Mouse (Mus musculus) ES-E14 (cell line): ENCODE data around the gene Map6d1. TPM values are rescaled to one million over a fixed set of nuclear protein-coding genes. Genes with fewer than 3 reads are reported as not detected.

Experiments
- DNase-seq: peaks from one replicate; pipeline ENCODE4 v3.0.0-alpha.2; 2013; ENCODE audit warnings: low read depth, low spot score
- H3K27ac ChIP-seq: 2 replicates; pipeline ENCODE4 v1.5.1; 2012; ENCODE audit warnings: low read depth, mild to moderate bottlenecking, low read length, moderate library complexity, mixed read lengths; ENCODE audit not compliant: poor library complexity, insufficient read depth, severe bottlenecking
- H3K36me3 ChIP-seq: 2 replicates; pipeline ENCODE4 v1.6.1; 2012; ENCODE audit warnings: mild to moderate bottlenecking, low read length, moderate library complexity, mixed read lengths; ENCODE audit not compliant: control insufficient read depth, poor library complexity, insufficient read depth, severe bottlenecking
- H3K4me1 ChIP-seq, 2 experiments: fragments of 150-350 bp in 1 of 2; sonication (generic) in 1 of 2; 2 replicates each; pipeline ENCODE4 v1.6.1; 2012; ENCODE audit warnings: low read length in 2 of 2, mild to moderate bottlenecking in 1 of 2, mixed read lengths in 1 of 2; ENCODE audit not compliant: control insufficient read depth in 2 of 2, insufficient read depth in 2 of 2, poor library complexity in 1 of 2
- H3K4me3 ChIP-seq, 2 experiments: fragments of 150-350 bp in 1 of 2; sonication (generic) in 1 of 2; 2 replicates each; pipeline ENCODE4 v1.5.1; 2012; ENCODE audit warnings: low read length in 2 of 2, low read depth in 1 of 2, mild to moderate bottlenecking in 1 of 2, mixed read lengths in 1 of 2; ENCODE audit not compliant: insufficient read depth in 1 of 2, poor library complexity in 1 of 2, severe bottlenecking in 1 of 2
- H3K9ac ChIP-seq: 2 replicates; pipeline ENCODE4 v1.6.1; 2012; ENCODE audit warnings: low read depth, mild to moderate bottlenecking, low read length, mixed read lengths; ENCODE audit not compliant: poor library complexity, insufficient read depth, severe bottlenecking
- H3K9me3 ChIP-seq: fragments of 150-350 bp; sonication (generic); 2 replicates; pipeline ENCODE4 v1.6.1; 2012; ENCODE audit warnings: low read depth, mild to moderate bottlenecking, low read length; ENCODE audit not compliant: control insufficient read depth, insufficient read depth
- CHD2 ChIP-seq: IDR thresholded peaks from 2 replicates; pipeline ENCODE4 v1.6.1; 2014; ENCODE audit warnings: mild to moderate bottlenecking, low read depth, low read length, inconsistent platforms
- HCFC1 ChIP-seq: IDR thresholded peaks from 2 replicates; pipeline ENCODE4 v1.6.1; 2012; ENCODE audit warnings: low read length, inconsistent platforms, borderline replicate concordance; ENCODE audit not compliant: insufficient read depth
- MAFK ChIP-seq: IDR thresholded peaks from 2 replicates; pipeline ENCODE4 v1.6.1; 2014; ENCODE audit warnings: mild to moderate bottlenecking, low read depth, low read length, inconsistent platforms; ENCODE audit not compliant: insufficient read depth
- ZC3H11A ChIP-seq: IDR thresholded peaks from 2 replicates; pipeline ENCODE4 v1.6.1; 2012; ENCODE audit warnings: low read depth, mild to moderate bottlenecking, inconsistent platforms, low read length, borderline replicate concordance
- ZNF384 ChIP-seq: IDR thresholded peaks from 2 replicates; pipeline ENCODE4 v1.6.1; 2012; ENCODE audit warnings: low read depth, low read length, inconsistent platforms
- in situ Hi-C, 2 experiments: fragments of 600-800 bp; cut with MboI; formaldehyde crosslinking; loops; one replicate each; pipeline ENCODE4 v1.15.1; 2025; ENCODE audit warnings: low sequenced_read_pairs in 2 of 2, inconsistent platforms in 1 of 2; ENCODE audit not compliant: unreplicated experiment in 2 of 2
- total RNA-seq: library from RNA; depleted of rRNA; stranded (reverse); fragments of 300-350 nt; gene quantifications from 2 replicates; pipeline ENCODE4 v1.2.3, GENCODE M21; 2012

The Map6d1 gene
- total RNA-seq, 1 experiment: 0.62 TPM

- Histone ChIP-seq H3K9ac (no peak overlapping the region), H3K27ac (no peak overlapping the region), H3K36me3 (peaks cover 51% of the 10 kb centered on the region), H3K4me1 (peaks cover 0 to 2% of the 10 kb centered on the region in 2 experiments; a peak in 1 of 4 replicates), H3K4me3 (no peak overlapping the region), H3K9me3 (no peaks in the 10 kb centered on the region)
- TF ChIP-seq HCFC1 (no peak), ZNF384 (no peak), MAFK (no peak), ZC3H11A (no peak), CHD2 (no peak)
- no peak for DNase-seq
- in situ Hi-C loops: no loop called here
Observed at GRCm38 (mm10) chr16:20222726-20223125, 18.4 kb downstream of the Map6d1 start.

DNA sequence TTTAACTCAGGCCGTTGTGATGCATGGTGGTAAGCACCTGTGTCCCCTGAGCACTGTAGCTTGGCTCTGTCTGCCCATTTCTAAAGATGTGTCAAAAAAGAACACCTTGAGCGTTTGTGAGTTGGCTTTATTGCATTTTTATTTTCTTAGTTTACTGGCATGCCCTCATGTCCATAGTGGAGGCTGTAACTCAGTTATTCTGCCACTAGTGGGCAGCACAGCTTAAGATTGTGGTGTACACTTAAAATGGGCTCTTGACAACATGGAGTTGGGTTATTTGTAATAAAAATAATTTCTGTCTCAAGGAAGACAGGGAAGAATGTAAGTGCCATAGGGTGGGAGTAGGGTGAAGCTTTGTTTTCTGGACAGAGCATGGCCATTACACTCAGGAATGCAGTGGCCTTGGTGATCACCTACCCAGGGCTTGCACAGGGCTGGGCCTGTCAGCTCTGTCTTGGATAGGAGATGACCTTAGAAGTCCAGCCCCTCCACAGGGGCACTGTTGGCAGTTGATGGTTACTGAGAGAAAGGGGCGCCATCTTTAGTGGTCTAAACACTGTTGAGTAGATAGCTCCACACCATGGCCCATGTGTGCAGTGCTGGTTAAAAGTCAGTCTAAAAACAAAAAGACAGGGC is 27.4 kb downstream of the Map6d1 start:
- TF ChIP-seq MAFK: no peak
- peak; percentile 33; the same call in 1 of the 2 replicates for TF ChIP-seq ZC3H11A
- no peaks in the 10 kb centered on the region for H3K9me3 ChIP-seq
- H3K9ac ChIP-seq: no peak overlapping the region
- H3K27ac ChIP-seq: no peak overlapping the region
- no peak overlapping the region for H3K4me3 ChIP-seq
- DNase-seq: peak; percentile 33
- H3K4me1 ChIP-seq: no peaks in the 10 kb centered on the region
- in situ Hi-C loops: no loop called here
- peaks cover 45% of the 10 kb centered on the region for H3K36me3 ChIP-seq

DNA sequence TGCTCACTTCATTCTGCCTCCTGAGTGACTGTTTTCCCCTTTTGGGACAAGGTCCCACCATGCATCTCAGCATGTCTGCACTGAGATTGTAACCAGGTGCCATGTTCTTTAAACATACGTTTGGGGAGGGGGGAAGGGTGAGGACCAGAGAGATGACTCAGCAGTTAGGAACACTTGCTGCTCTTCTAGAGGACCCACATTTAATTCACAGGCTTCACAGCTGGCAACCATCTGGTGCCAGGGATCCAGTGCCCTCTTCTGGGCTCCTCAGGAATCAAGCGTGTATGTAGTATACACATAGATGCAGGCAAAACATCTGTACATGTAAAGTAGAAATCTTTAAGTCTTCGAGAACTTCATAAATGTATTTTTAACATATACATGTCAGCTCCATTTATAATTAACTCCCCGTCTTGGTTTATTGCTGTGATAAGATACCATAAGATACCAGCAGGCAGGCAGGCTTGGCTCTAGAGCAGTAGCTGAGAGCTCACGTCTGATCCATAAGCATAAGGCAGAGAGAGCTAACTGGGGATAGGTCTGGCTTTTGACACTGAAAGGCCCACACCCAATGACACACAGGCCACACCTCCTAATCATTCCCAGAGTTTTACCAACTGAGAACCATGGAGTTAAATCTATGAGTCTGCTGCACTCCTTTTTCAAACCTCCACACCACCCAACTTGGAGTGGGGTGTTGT is 41.5 kb downstream of the Map6d1 start:
- H3K4me1 ChIP-seq: peaks cover 2 to 7% of the 10 kb centered on the region in 2 experiments; a peak in 1 of 4 replicates
- H3K36me3 ChIP-seq: peaks cover 19% of the 10 kb centered on the region
- H3K27ac ChIP-seq: no peak overlapping the region
- no peak overlapping the region for H3K4me3 ChIP-seq
- H3K9ac ChIP-seq: no peak overlapping the region
- H3K9me3 ChIP-seq: no peaks in the 10 kb centered on the region
- in situ Hi-C loops: no loop called here
- no peak for TF ChIP-seq HCFC1
- TF ChIP-seq MAFK: peak; percentile 81
- DNase-seq: no peak

- TF ChIP-seq MAFK: peak; percentile 37; the same call in 1 of the 2 replicates
- no peak for TF ChIP-seq CHD2
- H3K4me3 ChIP-seq: no peak overlapping the region
- peaks cover 3 to 7% of the 10 kb centered on the region in 2 experiments; a peak in 2 of 4 replicates for H3K4me1 ChIP-seq
- H3K36me3 ChIP-seq: peaks cover 21% of the 10 kb centered on the region
- in situ Hi-C loops: no loop called here
- DNase-seq: no peak
- no peaks in the 10 kb centered on the region for H3K9me3 ChIP-seq
- no peak overlapping the region for H3K27ac ChIP-seq
- H3K9ac ChIP-seq: no peak overlapping the region; the same call in 1 of the 2 replicates
Observed at GRCm38 (mm10) chr16:20196962-20197361, 44.2 kb downstream of the Map6d1 start.

DNA sequence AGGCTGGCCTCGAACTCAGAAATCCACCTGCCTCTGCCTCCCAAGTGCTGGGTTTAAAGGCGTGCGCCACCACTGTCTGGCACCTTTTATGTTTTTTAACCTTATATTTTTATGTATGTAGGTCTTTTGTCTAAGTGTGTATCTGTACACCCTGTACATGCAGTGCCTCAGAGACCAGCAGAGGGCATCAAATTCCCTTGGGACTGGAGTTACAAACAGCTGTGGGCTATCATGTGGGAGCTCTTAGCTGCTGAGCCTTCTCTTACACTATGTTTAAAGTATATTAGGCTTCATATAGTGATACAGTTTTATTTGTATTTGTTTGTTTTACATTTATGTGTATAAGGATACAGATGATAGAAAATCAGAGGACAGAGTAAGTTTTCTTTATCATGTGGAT is 45.6 kb downstream of the Map6d1 start:
- in situ Hi-C loops: no loop called here
- Histone ChIP-seq H3K4me1 (peaks cover 9% of the 10 kb centered on the region in 2 experiments; a peak in 2 of 4 replicates), H3K36me3 (peaks cover 24% of the 10 kb centered on the region), H3K4me3 (no peak overlapping the region), H3K9me3 (no peaks in the 10 kb centered on the region), H3K27ac (no peak overlapping the region), H3K9ac (no peak overlapping the region)
- no peak for TF ChIP-seq CHD2
- no peak for TF ChIP-seq ZC3H11A
- no peak for TF ChIP-seq MAFK
- no peak for TF ChIP-seq HCFC1
- TF ChIP-seq ZNF384: no peak
- no peak for DNase-seq
